In genomic region chr15:78934784-78935320, GRCm38 (mm10) we compare ENCODE assay signal across 8 mouse cellular contexts. TPM values are rescaled to one million over a fixed set of nuclear protein-coding genes. Genes with fewer than 3 reads are reported as not detected.
A peak's percentile ranks its signal among the peaks of the same experiment; 100 is the strongest.
DNase-seq lines count a peak whose midpoint lies in the region; ATAC-seq and TF ChIP-seq lines count a peak whose summit lies in the region.

Gene Nol12 (plus strand): TSS chr15:78934933.

- no peaks in the 10 kb centered on the region for H3K9me3 ChIP-seq in ES-E14 (ENCODE audit: control insufficient read depth, insufficient read depth, low read depth, low read length)
- H3K9me3 ChIP-seq in forebrain, embryonic 15.5 days = no peaks in the 10 kb centered on the region
- H3K9me3 ChIP-seq in lung, embryonic 14.5 days (ENCODE audit: low read depth, low read length) = no peaks in the 10 kb centered on the region

- peak within 1 kb of the TSS; percentile 97 for H3K9ac ChIP-seq in ES-E14 (ENCODE audit: insufficient read depth, low read depth, low read length, poor library complexity, severe bottlenecking)
- peak within 1 kb of the TSS; percentile 73 for H3K9ac ChIP-seq in forebrain, embryonic 15.5 days (replicated peaks)
- H3K9ac ChIP-seq in lung, embryonic 14.5 days = peak within 1 kb of the TSS; percentile 70

- intact Hi-C loops in heart, postnatal 25 days (cut with DNase I) = no loop called here

- H3K27me3 ChIP-seq in forebrain, embryonic 15.5 days = no peaks in the 10 kb centered on the region
- no peaks in the 10 kb centered on the region for H3K27me3 ChIP-seq in lung, embryonic 14.5 days (ENCODE audit: insufficient read depth, low read length)
- H3K27me3 ChIP-seq in thymus, adult 2 months (ENCODE audit: control insufficient read depth, insufficient read depth, low read length) = no peaks in the 10 kb centered on the region

- peak; percentile 27 for TF ChIP-seq CTCF in lung, embryonic 14.5 days (IDR thresholded peaks at IDR 0.05; ENCODE audit: low read depth)
- no peak for TF ChIP-seq CTCF in olfactory bulb, adult 2 months (IDR thresholded peaks at IDR 0.05; ENCODE audit: insufficient read depth, low read depth, low read length)
- 0 out of 2 replicates have a peak, but pooled peaks have one; percentile 22 for TF ChIP-seq CTCF in thymus, adult 2 months (IDR thresholded peaks at IDR 0.05; ENCODE audit: borderline replicate concordance, control insufficient read depth, extremely low read depth, insufficient read depth, low read length, poor library complexity)

- peak within 1 kb of the TSS; percentile 71 for H3K4me2 ChIP-seq in forebrain, embryonic 15.5 days (replicated peaks)
- peak within 1 kb of the TSS; percentile 62 for H3K4me2 ChIP-seq in lung, embryonic 14.5 days

- in situ Hi-C loops in ES-E14 (cut with MboI; ENCODE audit: low sequenced_read_pairs in 2 of 2, unreplicated experiment in 2 of 2) = no loop called here

- H3K27ac ChIP-seq in ES-E14 (ENCODE audit: insufficient read depth, low read depth, low read length, poor library complexity, severe bottlenecking) = peak within 1 kb of the TSS; percentile 91
- H3K27ac ChIP-seq in forebrain, embryonic 15.5 days (replicated peaks) = peak within 1 kb of the TSS; percentile 84
- peak within 1 kb of the TSS; percentile 74 for H3K27ac ChIP-seq in lung, embryonic 14.5 days (ENCODE audit: low read depth)
- H3K27ac ChIP-seq in olfactory bulb, adult 2 months (ENCODE audit: insufficient read depth, low read depth, low read length) = peak within 1 kb of the TSS; percentile 61; the same call in 1 of the 2 replicates
- peak within 1 kb of the TSS; percentile 77 for H3K27ac ChIP-seq in thymus, adult 2 months (ENCODE audit: control insufficient read depth, insufficient read depth, low read length)

- peak; percentile 51 for TF ChIP-seq POLR2A in olfactory bulb, adult 2 months (IDR thresholded peaks at IDR 0.05; ENCODE audit: insufficient read depth, low read depth, low read length)
- peak; percentile 57 for TF ChIP-seq POLR2A in thymus, adult 2 months (IDR thresholded peaks at IDR 0.05; ENCODE audit: control insufficient read depth, extremely low read depth, insufficient read depth, low read length, poor library complexity)

- peaks cover 0 to 12% of the 10 kb centered on the region in 2 experiments; a peak in 1 of 4 replicates for H3K4me1 ChIP-seq in ES-E14 (ENCODE audit: control insufficient read depth in 2 of 2, insufficient read depth in 2 of 2, low read length in 2 of 2, poor library complexity in 1 of 2)
- H3K4me1 ChIP-seq in forebrain, embryonic 15.5 days = peaks cover 18% of the 10 kb centered on the region
- peaks cover 5% of the 10 kb centered on the region; the same call in 1 of the 2 replicates for H3K4me1 ChIP-seq in lung, embryonic 14.5 days (ENCODE audit: insufficient read depth)
- peaks cover 11% of the 10 kb centered on the region for H3K4me1 ChIP-seq in olfactory bulb, adult 2 months (ENCODE audit: control insufficient read depth, insufficient read depth, low read length)
- peaks cover 13% of the 10 kb centered on the region for H3K4me1 ChIP-seq in thymus, adult 2 months (replicated peaks; ENCODE audit: control insufficient read depth, insufficient read depth, low read length)

- under 1% methylated on average over 42 of the region's 42 CpGs for WGBS in forebrain, embryonic 15.5 days
- WGBS in lung, embryonic 14.5 days = under 1% methylated on average over 42 of the region's 42 CpGs
- WGBS in olfactory bulb, adult 2 months = 0% methylated on average over 42 of the region's 42 CpGs
- under 1% methylated on average over 42 of the region's 42 CpGs for WGBS in thymus, adult 2 months

- peaks cover 29% of the 10 kb centered on the region for H3K36me3 ChIP-seq in ES-E14 (ENCODE audit: control insufficient read depth, insufficient read depth, low read length, poor library complexity, severe bottlenecking)
- H3K36me3 ChIP-seq in forebrain, embryonic 15.5 days = peaks cover 20% of the 10 kb centered on the region
- H3K36me3 ChIP-seq in lung, embryonic 14.5 days (ENCODE audit: insufficient read depth) = peaks cover 40% of the 10 kb centered on the region
- H3K36me3 ChIP-seq in thymus, adult 2 months (ENCODE audit: control insufficient read depth, insufficient read depth, low read length) = peaks cover 9% of the 10 kb centered on the region

- peak; percentile 91 for DNase-seq in ES-E14 (ENCODE audit: low read depth, low spot score)
- DNase-seq in cerebellum, adult 11 months = peak; percentile 79
- peak; percentile 70 for DNase-seq in heart, postnatal 25 days (ENCODE audit: low spot score)
- peak; percentile 79 to 94 for DNase-seq in layer of hippocampus, adult 18-20 months (ENCODE audit: low spot score in 2 of 2)
- peak; percentile 96 for DNase-seq in lung, embryonic 14.5 days
- DNase-seq in thymus, adult 2 months = peak; percentile 81

- H3K4me3 ChIP-seq in ES-E14 (ENCODE audit: insufficient read depth in 1 of 2, low read depth in 1 of 2, low read length in 2 of 2, poor library complexity in 1 of 2, severe bottlenecking in 1 of 2) = peak within 1 kb of the TSS; percentile 75 to 99
- H3K4me3 ChIP-seq in forebrain, embryonic 15.5 days = peak within 1 kb of the TSS; percentile 72
- H3K4me3 ChIP-seq in lung, embryonic 14.5 days (ENCODE audit: low read depth, low read length) = peak within 1 kb of the TSS; percentile 70
- H3K4me3 ChIP-seq in olfactory bulb, adult 2 months (ENCODE audit: insufficient read depth, low read depth, low read length) = peak within 1 kb of the TSS; percentile 65
- peak within 1 kb of the TSS; percentile 65 for H3K4me3 ChIP-seq in thymus, adult 2 months (ENCODE audit: control insufficient read depth, insufficient read depth, low read length)

- peak; percentile 93 for ATAC-seq in forebrain, embryonic 15.5 days (replicated peaks)
- ATAC-seq in lung, embryonic 14.5 days (ENCODE audit: insufficient read depth) = peak; percentile 85

TF ChIP-seq in ES-E14, 5 proteins besides CTCF, POLR2A, EP300 and RAD21:
- no peak for TF ChIP-seq MAFK (IDR thresholded peaks at IDR 0.05; ENCODE audit: insufficient read depth, low read depth, low read length)
- TF ChIP-seq ZC3H11A (IDR thresholded peaks at IDR 0.05; ENCODE audit: borderline replicate concordance, low read depth, low read length) = no peak
- no peak for TF ChIP-seq CHD2 (IDR thresholded peaks at IDR 0.05; ENCODE audit: low read depth, low read length)
- no peak for TF ChIP-seq ZNF384 (IDR thresholded peaks at IDR 0.05; ENCODE audit: low read depth, low read length)
- peak; percentile 85 for TF ChIP-seq HCFC1 (IDR thresholded peaks at IDR 0.05; ENCODE audit: borderline replicate concordance, insufficient read depth, low read length)

RNA-seq across cellular contexts. Expression of gene Nol12, which starts in this region (rescaled TPM):
- total RNA-seq in ES-E14 (2012; rRNA removed) = 26.1 and 26.6 TPM in 2 replicates
- 57.4 and 59.3 TPM in 2 replicates for polyA plus RNA-seq in forebrain, embryonic 15.5 days (2015; fragmentation: Nextera tagmentation; extraction: Ambion mirVana)
- 10 to 100 TPM; 15.6 to 16.9 TPM for total RNA-seq in heart, postnatal 25 days (2021)
- total RNA-seq in layer of hippocampus, adult 18-20 months (2021) = 10 to 100 TPM; 36.2 to 37.5 TPM
- polyA plus RNA-seq in lung, embryonic 14.5 days (2014; fragmentation: Nextera tagmentation; extraction: Ambion mirVana) = 52.8 and 57.4 TPM in 2 replicates
- not detected in 2 replicates for polyA plus RNA-seq in olfactory bulb, adult 2 months (2012; ENCODE audit: insufficient read depth, insufficient read length, low replicate concordance, missing spikeins)
- polyA plus RNA-seq in thymus, adult 2 months (2012; rRNA removed) = 26.8 and 27.9 TPM in 2 replicates

Comparison
In these comparisons a context has a peak if more than half of its experiments do, and no peak if none do; other contexts are left out.
1. Peak in every context shown above with its lines: DNase-seq, ATAC-seq, H3K4me3 ChIP-seq and H3K27ac ChIP-seq.
2. RNA of gene Nol12 (polyA plus RNA-seq): 52.8 to 57.4 TPM in lung, embryonic 14.5 days, 57.4 to 59.3 TPM in forebrain, embryonic 15.5 days and 26.8 to 27.9 TPM in thymus, adult 2 months; not detected in olfactory bulb, adult 2 months; every median in the first group is over 10 times any median in the second.